Mouse (Mus musculus): ENCODE measurements around the gene Agap3. TPM values are rescaled to one million over a fixed set of nuclear protein-coding genes. Genes with fewer than 3 reads are reported as not detected.

The Agap3 gene
- total and polyA plus RNA-seq, 3 experiments: 116 to 203 (median 138) TPM

- Histone ChIP-seq H3K27ac (ENCODE audit: control insufficient read depth, low read depth, low read length) (no peak overlapping the region), H3K79me2 (ENCODE audit: control insufficient read depth, insufficient read depth, low read length, poor library complexity) (no peaks in the 10 kb centered on the region), H3K9ac (ENCODE audit: control insufficient read depth, low read depth, low read length, poor library complexity, severe bottlenecking) (no peak overlapping the region), H3K9me3 (replicated peaks; ENCODE audit: insufficient read depth, low read length) (no peaks in the 10 kb centered on the region), H3K27me3 (ENCODE audit: control insufficient read depth in 1 of 2, insufficient read depth in 2 of 2, low read length in 2 of 2) (peaks cover 15 to 31% of the 10 kb centered on the region in 2 experiments), H3K36me3 (ENCODE audit: control insufficient read depth in 1 of 2, insufficient read depth in 2 of 2, low read length in 2 of 2) (peaks cover 0 to 9% of the 10 kb centered on the region in 2 experiments; a peak in 2 of 4 replicates), H3K4me1 (ENCODE audit: control insufficient read depth in 1 of 2, insufficient read depth in 2 of 2, low read length in 2 of 2) (peaks cover 3 to 10% of the 10 kb centered on the region in 2 experiments; a peak in 3 of 4 replicates), H3K4me3 (ENCODE audit: control insufficient read depth in 1 of 2, insufficient read depth in 1 of 2, low read depth in 2 of 2, low read length in 2 of 2) (no peak overlapping the region)
- TF ChIP-seq ETS1 (IDR thresholded peaks at IDR 0.05; ENCODE audit: low read depth, low read length): no peak
- TF ChIP-seq POLR2A (IDR thresholded peaks at IDR 0.05; ENCODE audit: control insufficient read depth in 1 of 2, insufficient read depth in 1 of 2, low read depth in 1 of 2, low read length in 2 of 2, poor library complexity in 1 of 2): no peak
- no peak for TF ChIP-seq ZMIZ1 (IDR thresholded peaks at IDR 0.05; ENCODE audit: low read depth, low read length)
- no peak for TF ChIP-seq MAZ (IDR thresholded peaks at IDR 0.05; ENCODE audit: low read depth, low read length)
- no peak for TF ChIP-seq MAFK (IDR thresholded peaks at IDR 0.05; ENCODE audit: borderline replicate concordance, low read depth, low read length)
- TF ChIP-seq SMC3 (IDR thresholded peaks at IDR 0.05; ENCODE audit: low read depth, low read length): no peak
- TF ChIP-seq GABPA (IDR thresholded peaks at IDR 0.05; ENCODE audit: low read depth, low read length): no peak
- TF ChIP-seq ZC3H11A (IDR thresholded peaks at IDR 0.05; ENCODE audit: low read depth, low read length): no peak
- TF ChIP-seq TCF12 (IDR thresholded peaks at IDR 0.05; ENCODE audit: low read depth, low read length): no peak
- DNase-seq (ENCODE audit: low read depth, low spot score): no peak
Observed at GRCm38 (mm10) chr5:24523806-24524205, 71.8 kb downstream of the Agap3 start.

- peaks cover 12 to 26% of the 10 kb centered on the region in 2 experiments for H3K27me3 ChIP-seq (ENCODE audit: control insufficient read depth in 1 of 2, insufficient read depth in 2 of 2, low read length in 2 of 2)
- no peak for DNase-seq (ENCODE audit: low read depth, low spot score)
- no peak for TF ChIP-seq MAZ (IDR thresholded peaks at IDR 0.05; ENCODE audit: low read depth, low read length)
- TF ChIP-seq JUND (IDR thresholded peaks at IDR 0.05; ENCODE audit: low read depth, low read length): no peak
- no peak for TF ChIP-seq USF2 (IDR thresholded peaks at IDR 0.05; ENCODE audit: borderline replicate concordance in 1 of 2, insufficient read depth in 1 of 2, low read depth in 1 of 2, low read length in 2 of 2)
- TF ChIP-seq TCF12 (IDR thresholded peaks at IDR 0.05; ENCODE audit: low read depth, low read length): no peak
- peaks cover 0 to 11% of the 10 kb centered on the region in 2 experiments; a peak in 2 of 4 replicates for H3K36me3 ChIP-seq (ENCODE audit: control insufficient read depth in 1 of 2, insufficient read depth in 2 of 2, low read length in 2 of 2)
- H3K27ac ChIP-seq (ENCODE audit: control insufficient read depth, low read depth, low read length): no peak overlapping the region
- peaks cover 3 to 15% of the 10 kb centered on the region in 2 experiments; a peak in 3 of 4 replicates for H3K4me1 ChIP-seq (ENCODE audit: control insufficient read depth in 1 of 2, insufficient read depth in 2 of 2, low read length in 2 of 2)
- H3K4me3 ChIP-seq (ENCODE audit: control insufficient read depth in 1 of 2, insufficient read depth in 1 of 2, low read depth in 2 of 2, low read length in 2 of 2): no peak overlapping the region
- H3K79me2 ChIP-seq (ENCODE audit: control insufficient read depth, insufficient read depth, low read length, poor library complexity): no peaks in the 10 kb centered on the region
- H3K9me3 ChIP-seq (replicated peaks; ENCODE audit: insufficient read depth, low read length): no peaks in the 10 kb centered on the region
- no peak overlapping the region for H3K9ac ChIP-seq (ENCODE audit: control insufficient read depth, low read depth, low read length, poor library complexity, severe bottlenecking)
Observed at GRCm38 (mm10) chr5:24524522-24524921, 72.5 kb downstream of the Agap3 start.

- no peaks in the 10 kb centered on the region for H3K9me3 ChIP-seq (replicated peaks; ENCODE audit: insufficient read depth, low read length)
- H3K79me2 ChIP-seq (ENCODE audit: control insufficient read depth, insufficient read depth, low read length, poor library complexity): no peaks in the 10 kb centered on the region
- no peak overlapping the region for H3K27ac ChIP-seq (ENCODE audit: control insufficient read depth, low read depth, low read length)
- no peak overlapping the region for H3K9ac ChIP-seq (ENCODE audit: control insufficient read depth, low read depth, low read length, poor library complexity, severe bottlenecking)
- DNase-seq (ENCODE audit: low read depth, low spot score): no peak
- peaks cover 8 to 18% of the 10 kb centered on the region in 2 experiments for H3K27me3 ChIP-seq (ENCODE audit: control insufficient read depth in 1 of 2, insufficient read depth in 2 of 2, low read length in 2 of 2)
- no peak overlapping the region for H3K4me3 ChIP-seq (ENCODE audit: control insufficient read depth in 1 of 2, insufficient read depth in 1 of 2, low read depth in 2 of 2, low read length in 2 of 2)
- H3K4me1 ChIP-seq (ENCODE audit: control insufficient read depth in 1 of 2, insufficient read depth in 2 of 2, low read length in 2 of 2): peaks cover 3 to 16% of the 10 kb centered on the region in 2 experiments; a peak in 3 of 4 replicates
- TF ChIP-seq TCF12 (IDR thresholded peaks at IDR 0.05; ENCODE audit: low read depth, low read length) (no peak), POLR2AphosphoS2 (IDR thresholded peaks at IDR 0.05; ENCODE audit: low read length) (no peak), ZMIZ1 (IDR thresholded peaks at IDR 0.05; ENCODE audit: low read depth, low read length) (no peak), POLR2AphosphoS5 (IDR thresholded peaks at IDR 0.05; ENCODE audit: borderline replicate concordance, low read depth, low read length) (no peak), ZNF384 (IDR thresholded peaks at IDR 0.05; ENCODE audit: low read depth, low read length) (no peak), GABPA (IDR thresholded peaks at IDR 0.05; ENCODE audit: low read depth, low read length) (no peak), TBP (IDR thresholded peaks at IDR 0.05; ENCODE audit: low read depth, low read length) (no peak), SMC3 (IDR thresholded peaks at IDR 0.05; ENCODE audit: low read depth, low read length) (no peak), HCFC1 (IDR thresholded peaks at IDR 0.05; ENCODE audit: low read depth, low read length) (no peak), RCOR1 (IDR thresholded peaks at IDR 0.05; ENCODE audit: low read depth, low read length) (no peak), NRF1 (IDR thresholded peaks at IDR 0.05; ENCODE audit: insufficient read depth, low read depth, low read length, poor library complexity, severe bottlenecking) (no peak), CTCF (IDR thresholded peaks at IDR 0.05 in 2 of 3, conservative IDR thresholded peaks at IDR 0.05 in 1 of 3; ENCODE audit: control insufficient read depth in 1 of 3, insufficient read depth in 1 of 3, low read depth in 2 of 3, low read length in 3 of 3, poor library complexity in 1 of 3, severe bottlenecking in 1 of 3) (no peak), MYB (IDR thresholded peaks at IDR 0.05; ENCODE audit: low read depth, low read length) (no peak), TAL1 (IDR thresholded peaks at IDR 0.05; ENCODE audit: low read length) (no peak), POLR2A (IDR thresholded peaks at IDR 0.05; ENCODE audit: control insufficient read depth in 1 of 2, insufficient read depth in 1 of 2, low read depth in 1 of 2, low read length in 2 of 2, poor library complexity in 1 of 2) (no peak), MAZ (IDR thresholded peaks at IDR 0.05; ENCODE audit: low read depth, low read length) (no peak), JUND (IDR thresholded peaks at IDR 0.05; ENCODE audit: low read depth, low read length) (no peak), NELFE (IDR thresholded peaks at IDR 0.05; ENCODE audit: low read depth, low read length) (no peak)
- H3K36me3 ChIP-seq (ENCODE audit: control insufficient read depth in 1 of 2, insufficient read depth in 2 of 2, low read length in 2 of 2): peaks cover 0 to 15% of the 10 kb centered on the region in 2 experiments; a peak in 2 of 4 replicates
Observed at GRCm38 (mm10) chr5:24525360-24526189, 73.6 kb downstream of the Agap3 start.
